Mouse (Mus musculus): Measurements from ENCODE around the gene Cyp11a1.

GRCm38 (mm10) chr9:57975200-57975821, 30.9 kb upstream of the Cyp11a1 start:
- TF ChIP-seq CTCF (IDR thresholded peaks at IDR 0.05 in 2 of 3, conservative IDR thresholded peaks at IDR 0.05 in 1 of 3; ENCODE audit: control insufficient read depth in 1 of 3, insufficient read depth in 1 of 3, low read depth in 2 of 3, low read length in 3 of 3, poor library complexity in 1 of 3, severe bottlenecking in 1 of 3) (no peak), EP300 (IDR thresholded peaks at IDR 0.05; ENCODE audit: low read depth in 1 of 2, low read length in 2 of 2) (no peak), CHD2 (IDR thresholded peaks at IDR 0.05; ENCODE audit: low read length) (no peak), SIN3A (IDR thresholded peaks at IDR 0.05; ENCODE audit: low read length) (no peak), MAFK (IDR thresholded peaks at IDR 0.05; ENCODE audit: borderline replicate concordance, low read depth, low read length) (no peak), POLR2AphosphoS5 (IDR thresholded peaks at IDR 0.05; ENCODE audit: borderline replicate concordance, low read depth, low read length) (no peak), GATA1 (IDR thresholded peaks at IDR 0.05; ENCODE audit: low read depth, low read length) (no peak), TAL1 (IDR thresholded peaks at IDR 0.05; ENCODE audit: low read length) (no peak), GABPA (IDR thresholded peaks at IDR 0.05; ENCODE audit: low read depth, low read length) (no peak), USF1 (IDR thresholded peaks at IDR 0.05; ENCODE audit: low read depth, low read length) (no peak), POLR2A (IDR thresholded peaks at IDR 0.05; ENCODE audit: control insufficient read depth in 1 of 2, insufficient read depth in 1 of 2, low read depth in 1 of 2, low read length in 2 of 2, poor library complexity in 1 of 2) (no peak)

Measured in MEL (cell line).